Mouse (Mus musculus): ENCODE data around the gene Prrt2. TPM values are rescaled to one million over a fixed set of nuclear protein-coding genes. Genes with fewer than 3 reads are reported as not detected.

Gene Prrt2
- 100 to 1,000 TPM; 243 to 275 TPM for total RNA-seq (2021)
- long read RNA-seq, experiment 1, transcript Prrt2-201 (4 exons, 2,501 nt) = major isoform, 66 of 112 reads
- long read RNA-seq, experiment 1, partial matches to known transcripts = 23 of 112 reads
- long read RNA-seq, experiment 1, other reads (novel, unspliced or antisense) = 23 of 112 reads
- long read RNA-seq, experiment 2, transcript Prrt2-201 (4 exons, 2,501 nt) = major isoform, 75 of 142 reads
- long read RNA-seq, experiment 2, partial matches to known transcripts = 66 of 142 reads
- long read RNA-seq, experiment 2, other reads (novel, unspliced or antisense) = 1 of 142 reads

GRCm38 (mm10) chr7:127020901-127021562 is at the start of gene Prrt2, which contains the start of gene Gm42742:
Prrt2 (minus strand) TSS chr7:127021211.
Gm42742 (minus strand) TSS chr7:127021097.
- peak; percentile 62 to 72 for DNase-seq (ENCODE audit: low spot score in 2 of 2)
- peak within 1 kb of the TSS; percentile 99 for H3K27ac ChIP-seq
- H3K4me3 ChIP-seq = peak within 1 kb of the TSS; percentile 77
- no peak for TF ChIP-seq CTCF (conservative IDR thresholded peaks at IDR 0.05)

DNA sequence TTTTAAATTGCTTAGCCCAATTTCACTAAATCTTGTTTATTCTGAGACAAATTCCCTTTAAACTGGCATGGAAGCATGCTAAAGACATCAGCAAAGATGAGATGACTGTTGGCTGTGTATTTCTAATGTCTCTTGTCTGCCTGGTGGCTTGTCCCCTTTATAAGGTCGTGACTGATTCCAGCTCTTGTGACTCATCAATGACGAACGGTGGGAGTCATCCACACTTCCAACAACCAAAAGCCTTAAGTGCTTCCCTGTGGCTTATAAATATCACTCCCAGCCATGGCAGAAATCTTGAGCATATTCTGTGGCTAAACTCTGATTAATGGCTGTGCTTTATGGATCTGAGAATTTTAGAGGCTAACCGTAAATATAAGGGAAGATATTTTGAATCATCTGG is 45.3 kb upstream of the Prrt2 start:
- Histone ChIP-seq H3K4me3 (no peak overlapping the region), H3K27ac (no peak overlapping the region)
- DNase-seq (ENCODE audit: low spot score in 2 of 2) = no peak
- TF ChIP-seq CTCF (conservative IDR thresholded peaks at IDR 0.05) = no peak

- no peak overlapping the region for H3K27ac ChIP-seq
- no peak for TF ChIP-seq CTCF (conservative IDR thresholded peaks at IDR 0.05)
- H3K4me3 ChIP-seq = no peak overlapping the region
- DNase-seq (ENCODE audit: low spot score in 2 of 2) = no peak
Observed at GRCm38 (mm10) chr7:127065538-127065937, 44.5 kb upstream of the Prrt2 start.

DNA sequence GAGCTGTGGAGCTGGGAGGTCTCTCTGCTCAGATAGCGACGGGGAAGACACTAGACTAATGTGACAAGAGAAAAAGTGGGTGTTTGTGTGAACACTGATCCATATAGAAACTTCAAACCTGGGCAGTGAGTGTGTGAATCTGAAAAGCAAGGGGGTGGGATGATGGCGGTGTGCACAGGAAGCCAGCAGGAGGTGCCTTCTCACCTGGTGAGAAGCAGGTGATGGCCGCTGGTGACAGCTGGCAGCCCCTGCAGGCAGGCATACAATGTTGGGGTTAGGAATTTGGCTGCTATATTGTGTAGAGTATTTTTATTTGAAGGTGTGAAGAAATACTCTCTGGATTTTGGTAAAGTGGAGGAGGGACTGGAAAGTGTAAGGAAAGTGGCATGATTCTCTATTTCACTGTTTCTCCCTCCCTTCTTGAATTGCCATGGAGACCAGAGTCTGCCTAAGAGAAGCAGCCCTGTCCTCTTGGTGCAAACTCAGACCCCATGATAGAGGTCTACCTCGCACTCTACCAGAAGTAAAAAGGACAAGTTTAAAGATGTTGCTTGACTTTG is 34.1 kb upstream of the Prrt2 start:
- no peak overlapping the region for H3K4me3 ChIP-seq
- H3K27ac ChIP-seq = no peak overlapping the region
- no peak for TF ChIP-seq CTCF (conservative IDR thresholded peaks at IDR 0.05)
- DNase-seq (ENCODE audit: low spot score in 2 of 2) = no peak

GRCm38 (mm10) chr7:127041851-127042672 is 21.1 kb upstream of the Prrt2 start, which contains the start of gene Kif22:
Kif22 (minus strand) TSS chr7:127042471.
- no peak for TF ChIP-seq CTCF (conservative IDR thresholded peaks at IDR 0.05)
- peak; percentile 88 to 91 for DNase-seq (ENCODE audit: low spot score in 2 of 2)
- Histone ChIP-seq H3K4me3 (peak within 1 kb of the TSS; percentile 68), H3K27ac (peak within 1 kb of the TSS; percentile 89)

GRCm38 (mm10) chr7:127031244-127031643 is 10.2 kb upstream of the Prrt2 start:
- no peak for DNase-seq (ENCODE audit: low spot score in 2 of 2)
- TF ChIP-seq CTCF (conservative IDR thresholded peaks at IDR 0.05) = no peak
- H3K4me3 ChIP-seq = no peak overlapping the region
- no peak overlapping the region for H3K27ac ChIP-seq

DNA sequence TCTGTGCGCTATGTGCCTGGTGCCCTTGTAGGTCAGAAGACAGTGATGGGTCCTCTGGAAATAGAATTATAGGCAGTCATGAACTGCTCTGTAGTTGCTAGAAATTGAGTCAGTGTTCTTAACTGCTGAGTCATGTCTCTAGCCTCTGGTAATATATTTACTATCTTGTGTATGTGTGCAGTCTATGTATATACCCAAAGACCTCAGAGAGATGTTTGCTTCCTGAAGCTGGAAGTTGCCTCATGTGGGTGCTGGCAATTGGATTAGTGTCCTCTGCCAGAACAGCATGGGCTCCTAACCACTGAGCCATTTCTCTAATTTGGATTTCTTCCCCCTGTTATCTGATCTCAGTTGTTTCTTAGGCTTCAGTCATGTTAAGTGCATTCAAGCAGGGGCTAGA is 9.2 kb upstream of the Prrt2 start:
- TF ChIP-seq CTCF (conservative IDR thresholded peaks at IDR 0.05) = no peak
- DNase-seq (ENCODE audit: low spot score in 2 of 2) = no peak
- Histone ChIP-seq H3K4me3 (no peak overlapping the region), H3K27ac (no peak overlapping the region)

DNA sequence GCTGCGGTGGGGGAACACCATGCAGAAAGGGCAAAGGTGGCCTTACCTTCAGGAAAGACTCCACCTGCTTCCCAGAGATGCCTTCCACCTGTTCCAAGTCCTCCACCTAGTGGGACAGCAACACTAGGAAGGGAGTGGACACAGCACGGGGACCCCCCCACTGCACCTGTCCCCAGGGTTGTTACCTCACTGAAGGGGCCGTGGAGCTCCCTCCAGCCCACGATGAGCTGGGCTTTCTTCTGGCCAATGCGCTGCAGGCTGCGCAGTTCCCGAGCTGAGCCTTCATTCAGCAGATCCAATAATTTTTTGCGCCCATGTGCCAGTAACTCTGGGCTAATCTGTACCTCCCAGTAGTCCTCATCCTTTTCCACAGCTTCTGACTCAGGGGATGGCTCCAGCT is 6.9 kb upstream of the Prrt2 start:
- H3K4me3 ChIP-seq = peak overlapping the region; percentile 83
- H3K27ac ChIP-seq = peak overlapping the region; percentile 97
- TF ChIP-seq CTCF (conservative IDR thresholded peaks at IDR 0.05) = no peak
- peak in 1 of 2 experiments; percentile 26 for DNase-seq (ENCODE audit: low spot score in 2 of 2)

- H3K4me3 ChIP-seq = peak within 1 kb of the TSS; percentile 83
- peak within 1 kb of the TSS; percentile 97 for H3K27ac ChIP-seq
- no peak; the same call in 1 of the 2 replicates for TF ChIP-seq CTCF (conservative IDR thresholded peaks at IDR 0.05)
- DNase-seq (ENCODE audit: low spot score in 2 of 2) = peak; percentile 99
Observed at GRCm38 (mm10) chr7:127026984-127027726, 6.1 kb upstream of the Prrt2 start, which contains the start of gene Maz. Maz (minus strand) TSS chr7:127027037.

GRCm38 (mm10) chr7:127026616-127026983 is 5.6 kb upstream of the Prrt2 start:
- H3K4me3 ChIP-seq = peak overlapping the region; percentile 83; the same call in 1 of the 2 replicates
- no peak for TF ChIP-seq CTCF (conservative IDR thresholded peaks at IDR 0.05)
- no peak for DNase-seq (ENCODE audit: low spot score in 2 of 2)
- peak overlapping the region; percentile 97 for H3K27ac ChIP-seq

- no peak for TF ChIP-seq CTCF (conservative IDR thresholded peaks at IDR 0.05)
- DNase-seq (ENCODE audit: low spot score in 2 of 2) = peak in 1 of 2 experiments; percentile 59
- Histone ChIP-seq H3K4me3 (peak overlapping the region; percentile 77), H3K27ac (peak overlapping the region; percentile 97)
Observed at GRCm38 (mm10) chr7:127026161-127026600, 5.2 kb upstream of the Prrt2 start.

Measured in layer of hippocampus, adult 2 months (tissue).